Mouse (Mus musculus) hindbrain, embryonic 10.5 days (tissue): ENCODE results near the gene Exoc3l4. TPM values are rescaled to one million over a fixed set of nuclear protein-coding genes. Genes with fewer than 3 reads are reported as not detected.

Experiments used
- DNase-seq: peaks from one replicate; pipeline ENCODE4 v3.0.0-alpha.2; 2017; ENCODE audit warnings: low spot score
- H3K27ac ChIP-seq: fragments of 300-500 bp; sonication (generic); 2 replicates; pipeline ENCODE4 v1.5.1; 2016; ENCODE audit warnings: mild to moderate bottlenecking, moderate library complexity
- H3K27me3 ChIP-seq: fragments of 300-500 bp; sonication (generic); 2 replicates; pipeline ENCODE4 v1.6.1; 2016; ENCODE audit warnings: mild to moderate bottlenecking; ENCODE audit not compliant: poor library complexity, insufficient read depth, severe bottlenecking
- H3K36me3 ChIP-seq: fragments of 300-500 bp; sonication (generic); 2 replicates; pipeline ENCODE4 v1.6.1; 2016; ENCODE audit warnings: mild to moderate bottlenecking, moderate library complexity
- H3K4me1 ChIP-seq: fragments of 300-500 bp; sonication (generic); replicated peaks from 2 replicates; pipeline ENCODE4 v1.6.1; 2016; ENCODE audit warnings: mild to moderate bottlenecking
- H3K4me3 ChIP-seq: fragments of 300-500 bp; sonication (generic); 2 replicates; pipeline ENCODE4 v1.5.1; 2016; ENCODE audit warnings: mild to moderate bottlenecking, moderate library complexity
- H3K9me3 ChIP-seq: fragments of 300-500 bp; sonication (generic); 2 replicates; pipeline ENCODE4 v1.6.1; 2016; ENCODE audit warnings: mild to moderate bottlenecking, moderate library complexity
- WGBS: fragments of 180-500 bp; shearing (Covaris S2); methylation state at CpG from one replicate; pipeline ENCODE4 v1.1.7; 2016; 5-methylcytosine and 5-hydroxymethylcytosine counted together
- polyA plus RNA-seq: library from polyadenylated mRNA; unstranded; fragments of >200 nt; fragmentation: Nextera tagmentation; extraction: Ambion mirVana; gene quantifications from 2 replicates; pipeline ENCODE4 v1.2.1, GENCODE M21; 2016

The Exoc3l4 gene
- polyA plus RNA-seq, 1 experiment from 2014 or later = 5.4 TPM

GRCm38 (mm10) chr12:111442309-111443010, 25.6 kb downstream of the Exoc3l4 start, which contains the start of gene Tnfaip2:
TSS of gene Tnfaip2 (plus strand) at chr12:111442469.
- Histone ChIP-seq H3K9me3 (no peaks in the 10 kb centered on the region), H3K27me3 (peaks cover 85% of the 10 kb centered on the region), H3K4me3 (peak within 1 kb of the TSS; percentile 58), H3K36me3 (no peaks in the 10 kb centered on the region), H3K27ac (peak within 1 kb of the TSS; percentile 62), H3K4me1 (peaks cover 55% of the 10 kb centered on the region)
- WGBS = under 1% methylated on average over 48 of the region's 48 CpGs
- peak; percentile 87 for DNase-seq

GRCm38 (mm10) chr12:111443011-111443870, 26.4 kb downstream of the Exoc3l4 start:
- H3K27ac ChIP-seq = peak overlapping the region; percentile 62; the same call in 1 of the 2 replicates
- H3K27me3 ChIP-seq = peaks cover 92% of the 10 kb centered on the region
- H3K4me1 ChIP-seq = peaks cover 61% of the 10 kb centered on the region
- 10% methylated on average over 15 of the region's 15 CpGs for WGBS
- peak overlapping the region; percentile 58 for H3K4me3 ChIP-seq
- H3K9me3 ChIP-seq = no peaks in the 10 kb centered on the region
- H3K36me3 ChIP-seq = no peaks in the 10 kb centered on the region
- peak; percentile 36 for DNase-seq

GRCm38 (mm10) chr12:111443921-111444831, 27.4 kb downstream of the Exoc3l4 start:
- Histone ChIP-seq H3K9me3 (no peaks in the 10 kb centered on the region), H3K36me3 (no peaks in the 10 kb centered on the region), H3K27me3 (peaks cover 96% of the 10 kb centered on the region), H3K4me3 (0 out of 2 replicates have a peak overlapping the region, but pooled peaks have one; percentile 58), H3K4me1 (peaks cover 71% of the 10 kb centered on the region), H3K27ac (no peak overlapping the region)
- 21% methylated on average over 10 of the region's 10 CpGs for WGBS
- no peak for DNase-seq

GRCm38 (mm10) chr12:111445161-111445889, 28.5 kb downstream of the Exoc3l4 start:
- 3% methylated on average over 52 of the region's 52 CpGs for WGBS
- H3K36me3 ChIP-seq = no peaks in the 10 kb centered on the region
- no peak overlapping the region for H3K27ac ChIP-seq
- no peaks in the 10 kb centered on the region for H3K9me3 ChIP-seq
- peak overlapping the region; percentile 44 for H3K4me3 ChIP-seq
- H3K27me3 ChIP-seq = peaks cover 100% of the 10 kb centered on the region
- H3K4me1 ChIP-seq = peaks cover 82% of the 10 kb centered on the region
- no peak for DNase-seq

GRCm38 (mm10) chr12:111445890-111446613, 29.2 kb downstream of the Exoc3l4 start:
- Histone ChIP-seq H3K4me3 (peak overlapping the region; percentile 44), H3K9me3 (no peaks in the 10 kb centered on the region), H3K4me1 (peaks cover 89% of the 10 kb centered on the region), H3K27ac (no peak overlapping the region), H3K27me3 (peaks cover 100% of the 10 kb centered on the region), H3K36me3 (no peaks in the 10 kb centered on the region)
- no peak for DNase-seq
- 4% methylated on average over 27 of the region's 27 CpGs for WGBS

- WGBS = 20% methylated on average over 5 of the region's 5 CpGs
- Histone ChIP-seq H3K4me3 (0 out of 2 replicates have a peak overlapping the region, but pooled peaks have one; percentile 1), H3K27ac (no peak overlapping the region), H3K36me3 (no peaks in the 10 kb centered on the region), H3K9me3 (no peaks in the 10 kb centered on the region), H3K27me3 (peaks cover 100% of the 10 kb centered on the region), H3K4me1 (peaks cover 84% of the 10 kb centered on the region)
- DNase-seq = no peak
Observed at GRCm38 (mm10) chr12:111446745-111447144, 29.9 kb downstream of the Exoc3l4 start.

- no peaks in the 10 kb centered on the region for H3K9me3 ChIP-seq
- peaks cover 100% of the 10 kb centered on the region for H3K27me3 ChIP-seq
- DNase-seq = no peak
- H3K4me3 ChIP-seq = 0 out of 2 replicates have a peak overlapping the region, but pooled peaks have one; percentile 3
- 15% methylated on average over 9 of the region's 9 CpGs for WGBS
- H3K4me1 ChIP-seq = peaks cover 78% of the 10 kb centered on the region
- H3K27ac ChIP-seq = no peak overlapping the region
- no peaks in the 10 kb centered on the region for H3K36me3 ChIP-seq
Observed at GRCm38 (mm10) chr12:111447350-111447749, 30.5 kb downstream of the Exoc3l4 start.

- H3K4me3 ChIP-seq = 0 out of 2 replicates have a peak overlapping the region, but pooled peaks have one; percentile 5
Observed at GRCm38 (mm10) chr12:111447898-111448760, 31.3 kb downstream of the Exoc3l4 start.

GRCm38 (mm10) chr12:111448931-111449705, 32.3 kb downstream of the Exoc3l4 start:
- Histone ChIP-seq H3K27ac (0 out of 2 replicates have a peak overlapping the region, but pooled peaks have one; percentile 20), H3K4me1 (peaks cover 62% of the 10 kb centered on the region), H3K4me3 (0 out of 2 replicates have a peak overlapping the region, but pooled peaks have one; percentile 4), H3K9me3 (no peaks in the 10 kb centered on the region), H3K27me3 (peaks cover 99% of the 10 kb centered on the region), H3K36me3 (no peaks in the 10 kb centered on the region)
- WGBS = 19% methylated on average over 14 of the region's 14 CpGs
- DNase-seq = no peak

More at GRCm38 (mm10) chr12:111447898-111448760, 31.3 kb downstream of the Exoc3l4 start:
- DNase-seq = no peak
- H3K4me1 ChIP-seq = peaks cover 70% of the 10 kb centered on the region
- H3K27ac ChIP-seq = no peak overlapping the region
- no peaks in the 10 kb centered on the region for H3K9me3 ChIP-seq
- peaks cover 99% of the 10 kb centered on the region for H3K27me3 ChIP-seq
- WGBS = 18% methylated on average over 22 of the region's 22 CpGs
- no peaks in the 10 kb centered on the region for H3K36me3 ChIP-seq

GRCm38 (mm10) chr12:111450359-111450758, 33.5 kb downstream of the Exoc3l4 start:
- H3K9me3 ChIP-seq = no peaks in the 10 kb centered on the region
- 40% methylated on average over 6 of the region's 6 CpGs for WGBS

More at GRCm38 (mm10) chr12:111450359-111450758, 33.5 kb downstream of the Exoc3l4 start:
- Histone ChIP-seq H3K4me1 (peaks cover 58% of the 10 kb centered on the region), H3K27me3 (peaks cover 99% of the 10 kb centered on the region), H3K27ac (0 out of 2 replicates have a peak overlapping the region, but pooled peaks have one; percentile 20), H3K4me3 (no peak overlapping the region), H3K36me3 (no peaks in the 10 kb centered on the region)
- DNase-seq = no peak
